Mouse (Mus musculus) lung, adult 18-20 months (tissue): ENCODE data around the gene Arhgap31.

Experiments used
- DNase-seq, 2 experiments: peaks; one replicate each; pipeline ENCODE4 v3.0.0; 2022; ENCODE audit warnings: mixed read lengths in 2 of 2

Arhgap31 gene

GRCm38 (mm10) chr16:38596099-38596498, 117.0 kb downstream of the Arhgap31 start:
- no peak for DNase-seq

GRCm38 (mm10) chr16:38594435-38594834, 118.6 kb downstream of the Arhgap31 start:
- no peak for DNase-seq

GRCm38 (mm10) chr16:38592946-38593345, 120.1 kb downstream of the Arhgap31 start:
- DNase-seq = no peak

- peak in 1 of 2 experiments; percentile 10 for DNase-seq
These were observed 120.9 kb downstream of the Arhgap31 start for GRCm38 (mm10) chr16:38592026-38592678.

GRCm38 (mm10) chr16:38591506-38591905, 121.6 kb downstream of the Arhgap31 start:
- DNase-seq = no peak

GRCm38 (mm10) chr16:38587572-38587971, 125.5 kb downstream of the Arhgap31 start:
- DNase-seq = no peak

- DNase-seq = no peak
These were observed 125.9 kb downstream of the Arhgap31 start for GRCm38 (mm10) chr16:38587163-38587562.

GRCm38 (mm10) chr16:38585186-38585585, 127.9 kb downstream of the Arhgap31 start:
- no peak for DNase-seq

GRCm38 (mm10) chr16:38584761-38585160, 128.3 kb downstream of the Arhgap31 start:
- no peak for DNase-seq

GRCm38 (mm10) chr16:38571481-38571880, 141.6 kb downstream of the Arhgap31 start:
- no peak for DNase-seq

GRCm38 (mm10) chr16:38568192-38568591, 144.9 kb downstream of the Arhgap31 start:
- DNase-seq = no peak

- no peak for DNase-seq
These were observed 149.6 kb downstream of the Arhgap31 start for GRCm38 (mm10) chr16:38563516-38563915.

GRCm38 (mm10) chr16:38562968-38563327, 150.1 kb downstream of the Arhgap31 start:
- no peak for DNase-seq

GRCm38 (mm10) chr16:38562131-38562967, 150.7 kb downstream of the Arhgap31 start:
- DNase-seq = peak; percentile 93 to 94

- no peak for DNase-seq
These were observed 154.8 kb downstream of the Arhgap31 start, which contains the start of gene Tmem39a for GRCm38 (mm10) chr16:38558221-38558748. TSS of gene Tmem39a (plus strand) at chr16:38558698.

- DNase-seq = no peak
These were observed 157.1 kb downstream of the Arhgap31 start for GRCm38 (mm10) chr16:38555988-38556387.

GRCm38 (mm10) chr16:38549479-38550396, 163.3 kb downstream of the Arhgap31 start, which contains the start of gene Poglut1:
TSS of gene Poglut1 (minus strand) at chr16:38550258.
- peak; percentile 77 to 79 for DNase-seq
